Mouse (Mus musculus): ENCODE data around the gene Mip.
"Not testable (repeated sequence)": the region's sequence is repeated elsewhere in the genome, so short reads cannot be mapped to it uniquely, and the experiment has no call there.

Mip gene

DNA sequence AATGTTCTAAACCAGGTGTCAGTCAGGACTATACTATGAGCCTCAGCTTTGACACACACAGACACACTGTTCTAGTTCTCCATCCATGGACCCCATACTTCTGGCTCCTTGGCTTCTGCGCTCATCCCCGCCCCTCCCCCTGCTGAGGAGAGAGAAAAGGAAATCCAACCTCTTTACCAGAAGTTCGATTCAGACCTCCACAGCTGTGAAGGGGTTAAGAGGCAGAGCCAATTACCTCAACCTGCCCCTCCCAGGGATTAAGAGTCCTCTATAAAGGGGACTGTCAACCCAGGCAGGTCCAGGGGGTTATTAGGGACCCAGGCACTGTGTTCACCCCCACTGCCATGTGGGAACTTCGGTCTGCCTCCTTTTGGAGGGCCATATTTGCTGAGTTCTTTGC lies at the start of gene Mip:
Mip (plus strand) TSS at position 301 of the 400 bp plus-strand sequence.
- no peak for DNase-seq (ENCODE audit: low spot score in 2 of 2)

DNA sequence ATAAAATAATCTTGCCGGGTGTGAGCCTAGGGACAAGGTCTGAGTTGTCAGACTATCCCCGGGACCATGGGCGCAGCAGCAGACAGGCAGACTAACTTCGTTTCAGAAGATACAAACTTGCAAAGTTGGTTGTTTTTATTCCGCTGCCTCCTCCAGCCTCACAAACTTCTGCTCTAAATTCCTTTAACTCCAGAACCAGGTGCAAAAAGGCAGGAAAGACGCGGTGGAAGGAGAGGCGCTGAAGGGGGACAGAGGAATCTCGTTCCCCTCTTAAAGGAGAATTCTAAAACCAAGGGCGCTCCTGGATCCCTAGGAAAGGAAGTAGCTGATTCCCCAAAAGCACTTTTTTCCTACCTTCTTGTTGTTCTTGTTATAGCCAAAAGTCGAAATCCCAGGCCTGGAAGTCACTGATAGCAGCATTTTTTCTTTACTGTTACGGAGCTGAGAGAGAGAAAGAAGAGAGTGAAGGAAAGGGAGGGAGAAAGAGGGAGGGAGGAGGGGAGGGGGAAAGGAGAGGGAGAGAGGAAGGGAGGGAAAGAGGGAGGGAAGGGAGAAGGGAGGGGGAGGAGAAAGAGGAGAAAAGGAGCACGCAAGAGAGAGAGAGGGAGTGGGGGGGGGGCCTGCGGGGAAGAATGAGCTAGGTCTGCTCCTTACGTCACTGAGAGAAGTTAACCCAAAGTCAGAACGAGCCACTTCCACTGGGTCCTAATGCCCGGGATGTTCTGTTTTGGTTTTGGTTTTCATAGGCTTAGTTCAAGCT lies 49.5 kb upstream of the Mip start:
- peak; percentile 34 to 63 for DNase-seq (ENCODE audit: low spot score in 2 of 2)

DNA sequence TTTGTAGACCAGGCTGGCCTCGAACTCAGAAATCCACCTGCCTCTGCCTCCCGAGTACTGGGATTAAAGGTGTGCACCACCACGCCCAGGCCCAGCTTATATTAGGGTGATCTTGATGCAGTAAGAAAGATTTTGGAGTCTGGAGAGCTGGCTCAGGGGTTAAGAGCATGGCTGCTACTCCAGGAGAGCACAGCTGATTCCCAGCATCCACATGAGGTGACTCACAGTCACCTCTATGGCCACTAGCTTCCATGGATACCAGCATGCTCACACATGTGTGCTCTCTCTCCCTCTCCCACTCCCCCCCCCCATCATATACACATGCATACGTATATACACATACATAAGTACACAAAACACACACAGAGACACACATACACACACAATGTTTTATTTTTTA lies 48.3 kb upstream of the Mip start:
- DNase-seq (ENCODE audit: low spot score in 2 of 2): no peak

DNA sequence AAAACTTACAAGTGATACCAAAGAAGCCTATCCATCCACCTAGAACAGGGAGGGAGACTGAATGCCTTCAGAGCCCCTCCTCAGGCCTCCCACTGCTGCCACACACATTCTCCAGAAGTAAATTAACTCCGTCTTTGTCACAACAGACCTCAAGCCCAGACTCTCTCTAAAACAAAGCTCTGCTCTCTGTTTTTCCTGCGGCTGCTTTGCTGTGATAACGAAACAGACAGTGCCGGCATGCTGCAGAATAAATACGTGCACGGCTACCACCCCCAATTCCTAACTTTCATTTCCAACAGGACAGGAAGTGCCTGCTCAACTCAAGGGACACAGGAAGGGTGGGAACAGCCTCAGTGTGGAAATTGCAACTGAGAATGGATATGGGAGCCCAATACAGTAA lies 45.6 kb upstream of the Mip start, which contains the start of gene Rbms2:
Rbms2 (minus strand) TSS at position 309 of the 400 bp plus-strand sequence.
- DNase-seq (ENCODE audit: low spot score in 2 of 2): no peak

DNA sequence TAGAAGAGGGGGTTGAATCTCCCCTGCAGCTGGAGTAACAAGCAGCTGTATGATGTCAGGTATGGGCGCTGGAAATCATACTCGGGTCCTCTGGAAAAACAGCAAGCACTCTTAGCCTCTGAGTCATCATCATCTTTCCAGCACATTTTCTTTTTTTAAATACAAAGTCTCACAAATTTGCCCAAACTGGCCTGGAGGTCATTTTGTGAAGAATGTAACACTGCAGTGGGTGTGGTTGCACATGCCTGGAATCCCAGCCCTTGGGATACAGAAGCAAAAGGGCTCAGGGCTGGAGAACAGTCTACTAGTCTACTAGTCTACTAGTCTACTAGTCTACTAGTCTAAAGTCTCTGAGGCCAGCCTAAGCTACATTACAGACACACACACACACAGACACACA lies 41.3 kb upstream of the Mip start:
- no peak for DNase-seq (ENCODE audit: low spot score in 2 of 2)

DNA sequence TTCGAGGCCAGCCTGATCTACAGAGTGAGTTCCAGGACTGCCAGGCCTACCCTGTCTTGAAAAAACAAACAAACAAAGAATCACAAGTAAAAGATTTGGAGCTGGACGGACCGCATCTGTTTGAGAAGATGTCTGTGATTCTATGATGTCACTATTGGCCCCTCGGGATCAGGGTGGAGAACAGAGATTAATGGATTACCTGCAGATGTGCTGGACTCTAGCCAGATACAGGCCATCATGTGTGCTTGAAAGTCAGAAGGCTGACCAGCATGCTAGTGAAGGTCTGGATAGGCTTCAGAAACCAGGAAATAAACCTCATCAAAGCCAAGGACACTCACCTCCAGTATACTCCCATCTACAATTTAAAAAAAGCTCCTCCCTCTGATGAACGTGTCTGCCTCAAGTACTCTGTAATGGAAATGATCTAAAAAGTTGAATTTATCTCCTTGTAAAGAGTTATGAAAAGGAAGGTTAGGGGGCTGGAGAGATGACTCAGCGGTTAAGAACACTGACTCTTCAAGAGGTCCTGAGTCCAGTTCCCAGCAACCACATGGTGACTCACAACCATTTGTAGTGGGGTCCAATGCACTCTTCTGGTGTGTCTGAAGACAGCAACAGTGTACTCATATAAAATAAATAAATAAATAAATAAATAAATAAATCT lies 40.2 kb upstream of the Mip start:
- DNase-seq (ENCODE audit: low spot score in 2 of 2): no peak

DNA sequence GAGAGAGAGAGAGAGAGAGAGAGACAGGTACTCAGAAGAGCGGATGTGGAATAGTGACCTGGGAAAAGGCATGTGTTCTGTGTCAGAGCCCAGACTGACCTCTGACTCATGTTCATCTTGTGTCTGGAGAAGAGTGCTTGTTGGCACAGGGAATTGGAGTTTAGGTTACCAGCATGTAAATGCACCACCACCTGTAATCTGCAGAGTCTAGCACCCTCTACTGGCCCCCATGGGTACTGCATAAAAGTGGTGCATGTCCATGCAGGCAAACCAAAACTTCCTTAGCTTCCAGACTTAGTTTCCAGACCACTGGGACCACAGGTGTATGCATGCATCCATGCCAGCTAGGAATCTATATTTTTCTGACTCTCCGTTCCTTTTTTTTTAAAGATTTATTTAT lies 39.7 kb upstream of the Mip start:
- peak; percentile 85 to 90 for DNase-seq (ENCODE audit: low spot score in 2 of 2)

DNA sequence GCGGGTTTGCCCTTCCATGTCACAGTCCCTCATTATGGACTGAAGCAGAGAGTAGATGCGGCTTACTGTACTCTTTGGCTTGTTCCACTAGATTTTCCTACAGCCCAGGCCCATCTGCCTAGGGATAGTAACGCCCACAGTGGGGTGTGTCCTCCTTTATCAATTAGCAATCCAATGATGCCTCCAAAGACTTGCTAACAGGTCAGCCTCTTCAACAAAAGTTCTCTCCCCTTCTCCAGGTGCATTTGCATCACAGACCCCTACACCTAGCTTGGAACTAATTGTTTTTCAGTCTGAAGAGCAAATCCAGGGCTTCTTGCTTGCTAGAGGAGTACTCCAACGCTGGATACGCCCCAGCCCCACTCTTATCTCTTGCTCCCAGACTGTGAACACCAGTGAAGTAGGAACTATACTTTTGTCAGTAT lies 38.4 kb upstream of the Mip start:
- peak; percentile 48 to 66 for DNase-seq (ENCODE audit: low spot score in 2 of 2)

DNA sequence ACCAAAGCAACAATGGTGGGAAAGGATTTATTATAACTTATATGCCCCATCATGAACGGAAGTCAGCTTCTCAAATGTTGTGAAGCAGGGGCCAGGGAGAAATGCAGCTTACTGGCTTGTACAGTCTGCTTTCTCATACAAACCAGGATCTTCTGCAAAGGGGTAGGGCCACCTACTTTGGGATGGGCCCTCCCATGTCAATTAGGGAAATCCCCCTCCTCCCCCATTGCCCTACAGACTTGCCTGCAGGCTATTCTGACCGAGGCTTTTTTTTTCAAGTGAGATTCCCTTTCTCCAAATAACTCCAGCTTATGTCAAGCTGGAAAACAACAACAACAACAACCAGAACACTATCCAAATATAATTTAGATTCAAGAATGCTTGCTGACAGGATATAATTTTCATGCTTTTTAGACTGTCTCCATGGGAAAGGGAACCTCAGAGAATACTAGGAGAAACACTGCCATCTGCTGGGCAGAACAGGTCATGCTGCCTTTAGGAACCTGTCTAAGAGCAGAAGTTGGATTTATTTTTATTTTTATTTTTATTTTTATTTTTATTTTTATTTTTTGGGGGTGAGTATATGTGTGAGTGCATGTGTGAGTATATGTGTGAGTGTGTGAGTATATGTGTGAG lies 37.3 kb upstream of the Mip start:
- peak; percentile 72 to 87 for DNase-seq (ENCODE audit: low spot score in 2 of 2)

DNA sequence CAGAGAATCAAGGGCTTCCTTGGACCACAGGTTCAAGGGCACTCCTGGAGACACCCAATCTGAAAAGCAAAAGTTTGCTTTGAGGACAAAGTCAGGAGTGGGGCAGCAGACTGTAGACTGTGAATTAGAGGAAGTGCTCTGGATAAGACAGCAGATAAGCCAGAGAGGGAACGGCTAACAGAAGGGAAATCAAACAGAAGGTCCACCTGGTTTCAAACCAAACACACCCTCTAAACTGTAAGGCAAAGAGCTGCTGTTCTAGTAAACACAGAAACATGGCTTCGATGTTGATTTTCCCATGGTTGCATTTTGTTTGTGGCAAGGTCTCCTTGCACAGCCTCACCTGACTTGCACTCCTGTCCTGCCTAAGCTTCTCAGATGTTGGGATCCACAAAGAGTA lies 34.2 kb upstream of the Mip start:
- DNase-seq (ENCODE audit: low spot score in 2 of 2): no peak

DNA sequence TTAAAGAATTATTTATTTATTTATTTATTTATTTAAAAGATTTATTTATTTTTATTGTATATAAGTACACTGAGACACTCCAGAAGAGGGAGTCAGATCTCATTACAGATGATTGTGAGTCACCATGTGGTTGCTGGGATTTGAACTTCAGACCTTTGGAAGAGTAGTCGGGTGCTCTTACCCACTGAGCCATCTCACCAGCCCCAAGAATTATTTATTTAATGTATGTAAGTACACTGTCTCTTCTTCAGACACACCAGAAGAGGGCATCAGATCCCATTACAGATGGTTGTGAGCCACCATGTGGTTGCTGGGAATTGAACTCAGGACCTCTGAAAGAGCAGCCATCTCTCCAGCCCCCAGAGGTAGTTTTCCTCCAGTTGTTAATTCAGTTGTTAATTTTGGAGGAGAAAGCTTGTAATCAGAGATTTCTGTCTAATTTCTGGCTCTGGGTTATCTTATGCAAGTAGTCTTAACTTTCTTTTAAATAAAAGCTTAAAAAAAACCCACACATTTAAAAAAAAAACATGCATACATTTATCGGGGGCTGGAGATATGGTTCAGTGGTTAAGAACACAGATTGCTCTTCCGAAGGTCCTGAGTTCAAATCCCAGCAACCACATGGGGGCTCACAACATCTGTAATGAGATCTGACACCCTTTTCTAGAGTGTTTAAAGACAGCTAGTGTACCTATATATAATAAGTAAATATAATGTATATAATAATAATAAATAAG lies 33.4 kb upstream of the Mip start:
- DNase-seq (ENCODE audit: low spot score in 2 of 2): not testable (repeated sequence)

DNA sequence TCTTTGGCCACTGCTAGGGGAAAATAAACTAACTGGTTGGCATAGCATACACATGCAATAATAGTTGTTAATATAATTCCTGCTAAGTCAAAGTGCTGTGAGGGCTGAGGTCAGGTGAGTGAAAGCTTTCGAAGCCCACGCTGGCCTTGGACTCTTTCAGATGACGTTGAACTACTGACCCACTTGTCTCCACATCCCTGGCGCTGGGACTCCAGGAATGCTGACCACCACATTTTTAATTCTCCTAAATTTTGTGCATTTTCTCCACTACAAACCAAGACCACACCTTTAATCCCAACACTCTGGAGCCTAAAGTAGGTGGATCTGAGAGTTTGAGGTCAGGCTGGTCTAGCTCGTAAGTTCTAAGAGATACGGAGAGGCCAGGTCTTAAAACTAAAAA lies 32.5 kb upstream of the Mip start:
- DNase-seq (ENCODE audit: low spot score in 2 of 2): no peak

DNA sequence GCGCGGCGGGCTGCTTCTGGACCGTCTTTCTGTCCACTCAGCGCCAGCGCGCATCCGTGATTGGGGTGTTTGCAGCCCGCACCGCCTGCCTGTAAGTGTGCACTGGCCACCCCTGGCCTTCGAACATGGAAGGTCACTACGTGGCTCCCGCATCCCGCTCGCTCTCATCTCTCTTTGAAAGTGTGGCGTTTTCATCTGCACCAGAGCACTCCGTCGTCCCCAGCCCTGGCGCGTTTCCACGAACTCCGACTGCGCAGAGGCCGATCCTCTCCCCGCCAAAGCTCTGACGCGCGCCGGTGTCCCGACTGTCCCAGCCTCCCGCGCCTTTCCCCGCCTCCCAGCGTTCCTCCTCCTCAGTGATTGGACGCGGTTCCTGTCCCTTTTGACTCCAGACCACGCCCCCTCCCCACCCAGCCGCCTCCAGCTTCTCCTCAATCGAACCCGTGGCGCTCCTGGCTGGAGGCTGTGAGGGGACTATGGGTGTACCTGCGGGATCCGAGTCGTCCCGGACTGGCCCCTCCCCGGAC lies 31.6 kb upstream of the Mip start, which contains the start of gene Gls2:
Gls2 (plus strand) TSS at position 434 of the 527 bp plus-strand sequence.
- DNase-seq (ENCODE audit: low spot score in 2 of 2): peak; percentile 88 to 97

DNA sequence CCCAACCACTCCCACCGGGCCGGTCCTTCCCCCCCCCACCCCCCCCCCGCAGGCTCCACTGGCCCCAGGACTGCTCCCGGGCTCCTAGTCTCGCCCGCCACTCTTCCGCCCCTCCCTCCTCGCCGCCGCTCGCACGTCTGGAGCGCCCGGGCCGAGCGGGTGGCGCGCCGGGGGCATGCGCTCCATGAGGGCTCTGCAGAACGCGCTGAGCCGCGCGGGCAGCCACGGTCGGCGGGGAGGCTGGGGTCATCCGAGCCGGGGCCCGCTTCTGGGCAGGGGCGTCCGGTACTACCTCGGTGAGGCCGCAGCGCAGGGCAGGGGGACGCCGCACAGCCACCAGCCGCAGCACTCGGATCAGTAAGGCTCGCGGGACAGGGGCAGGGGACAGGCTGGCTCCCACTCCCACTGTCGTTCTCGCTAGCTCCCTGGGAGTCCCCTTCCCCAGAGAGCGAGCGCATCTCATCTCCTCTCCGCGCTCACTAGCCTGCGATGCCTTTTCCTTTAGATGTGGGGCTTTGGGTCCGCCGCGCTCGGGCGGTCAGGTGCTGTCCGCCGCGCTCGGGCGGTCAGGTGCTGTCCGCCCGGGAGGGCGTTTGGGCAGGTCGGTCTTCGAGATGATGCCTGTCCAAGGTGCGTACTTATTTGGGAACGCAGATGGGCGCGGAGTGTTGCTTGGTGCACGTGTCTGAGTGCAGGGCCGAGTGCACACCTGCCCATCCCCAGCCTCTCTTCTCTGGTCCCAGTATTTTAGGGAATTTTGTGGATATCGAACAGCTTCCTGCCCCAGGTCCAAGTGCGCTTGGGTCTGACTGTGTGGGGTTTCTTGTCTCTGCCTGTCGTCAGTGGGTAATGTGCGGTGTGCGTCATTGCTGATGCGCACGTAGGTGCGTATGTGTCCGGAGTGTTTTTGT lies 30.8 kb upstream of the Mip start:
- no peak for DNase-seq (ENCODE audit: low spot score in 2 of 2)

DNA sequence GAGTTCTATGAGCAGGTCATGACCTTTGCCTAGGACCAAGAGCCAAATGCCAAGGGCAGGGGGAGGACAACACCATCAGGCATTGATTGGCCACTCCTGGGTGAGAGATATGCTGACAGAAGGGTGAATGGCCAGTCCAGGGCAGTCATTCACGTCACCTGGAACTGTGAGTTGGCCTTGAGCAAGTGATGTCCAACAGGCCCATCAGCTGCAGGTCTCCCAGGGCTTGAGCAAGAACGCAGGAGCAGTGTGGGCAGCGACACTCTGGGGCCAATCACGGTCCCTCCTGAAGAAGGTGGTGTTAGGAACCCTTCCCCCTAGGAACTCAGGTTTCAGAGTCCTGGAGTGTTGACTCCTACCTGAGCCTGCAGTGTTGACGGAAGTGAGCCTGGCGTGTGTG lies 23.8 kb upstream of the Mip start:
- DNase-seq (ENCODE audit: low spot score in 2 of 2): no peak

DNA sequence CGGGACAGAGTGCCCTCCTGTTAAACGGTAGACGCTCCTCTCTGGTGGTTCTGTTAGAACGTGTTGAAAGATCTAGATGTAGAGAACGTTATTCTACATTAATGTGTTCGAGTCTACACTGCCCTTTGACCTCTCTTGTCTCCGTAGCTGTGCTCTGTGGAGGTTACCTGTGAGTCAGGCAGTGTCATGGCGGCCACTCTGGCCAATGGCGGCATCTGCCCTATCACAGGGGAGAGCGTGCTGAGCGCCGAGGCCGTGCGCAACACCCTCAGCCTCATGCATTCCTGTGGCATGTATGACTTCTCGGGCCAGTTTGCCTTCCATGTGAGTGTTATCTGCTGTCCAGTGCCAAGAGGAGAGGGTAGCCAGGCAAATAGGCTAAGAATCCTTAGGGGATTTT lies 20.7 kb upstream of the Mip start:
- no peak for DNase-seq (ENCODE audit: low spot score in 2 of 2)

DNA sequence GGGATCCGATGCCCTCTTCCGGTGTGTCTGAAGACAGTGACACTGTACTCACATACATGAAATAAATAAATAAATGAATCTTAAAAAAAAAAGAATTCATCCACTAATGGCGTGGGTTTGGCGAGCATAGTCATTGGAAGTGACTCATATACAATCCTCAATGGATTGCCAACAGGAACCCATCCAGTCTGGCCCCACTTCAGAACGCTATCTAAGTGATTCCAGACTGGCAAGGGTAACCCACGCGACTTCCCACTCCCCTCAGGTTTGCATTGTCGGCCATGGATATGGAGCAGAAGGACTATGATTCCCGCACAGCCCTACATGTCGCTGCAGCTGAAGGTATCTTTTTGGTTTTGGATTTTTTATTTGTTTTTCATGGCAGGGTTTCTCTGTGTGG lies 17.3 kb upstream of the Mip start:
- no peak for DNase-seq (ENCODE audit: low spot score in 2 of 2)

DNA sequence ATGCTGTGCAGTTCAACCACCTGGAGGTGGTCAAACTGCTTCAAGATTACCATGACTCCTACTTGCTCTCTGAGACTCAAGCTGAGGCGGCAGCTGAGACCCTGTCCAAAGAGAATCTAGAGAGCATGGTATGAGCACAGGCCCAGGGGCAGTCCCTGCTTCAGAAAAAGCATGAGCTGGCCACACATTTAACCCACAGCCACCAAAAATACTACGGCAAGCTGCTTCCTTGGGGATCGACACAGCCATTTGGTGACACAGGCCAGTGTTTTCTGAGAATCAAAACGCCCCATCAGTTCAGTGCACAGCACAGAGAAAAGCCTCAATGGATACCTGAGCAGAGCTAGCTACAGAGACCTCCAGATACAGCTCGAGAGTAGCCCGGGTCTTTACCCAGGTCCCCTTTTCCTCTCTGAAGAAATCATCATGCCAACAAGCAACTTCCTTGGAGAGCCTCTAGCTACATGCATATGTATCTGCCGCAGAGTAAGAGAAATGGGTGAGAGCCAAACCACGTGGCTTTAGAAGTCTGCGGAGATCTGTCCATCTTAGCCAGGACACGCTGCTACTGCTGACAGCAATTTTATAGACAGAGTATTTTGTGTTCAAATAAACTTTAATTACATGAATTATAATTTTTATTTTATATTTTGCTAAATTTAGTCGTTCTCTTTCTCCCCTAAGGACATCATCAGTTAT lies 16.2 kb upstream of the Mip start:
- no peak for DNase-seq (ENCODE audit: low spot score in 2 of 2)

DNA sequence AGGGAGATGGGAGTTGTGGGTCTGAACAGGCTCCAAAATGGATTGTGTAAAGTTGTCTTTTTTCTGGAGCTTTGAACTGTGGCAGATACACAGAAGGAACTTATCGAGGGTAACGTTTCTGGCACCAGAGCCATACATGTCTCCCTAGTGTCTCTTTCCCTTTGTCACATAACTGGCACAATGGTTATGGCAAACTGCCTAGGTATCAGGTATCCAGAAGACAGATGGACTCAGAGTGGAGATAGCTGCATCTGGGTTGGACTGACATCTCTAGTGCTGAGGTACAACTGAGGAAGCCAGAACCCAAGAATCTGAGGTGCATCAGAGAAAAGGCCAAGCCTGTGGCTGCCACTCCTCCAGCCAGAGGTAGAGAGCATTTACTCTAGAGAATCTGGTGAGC lies 15.5 kb upstream of the Mip start:
- DNase-seq (ENCODE audit: low spot score in 2 of 2): no peak

DNA sequence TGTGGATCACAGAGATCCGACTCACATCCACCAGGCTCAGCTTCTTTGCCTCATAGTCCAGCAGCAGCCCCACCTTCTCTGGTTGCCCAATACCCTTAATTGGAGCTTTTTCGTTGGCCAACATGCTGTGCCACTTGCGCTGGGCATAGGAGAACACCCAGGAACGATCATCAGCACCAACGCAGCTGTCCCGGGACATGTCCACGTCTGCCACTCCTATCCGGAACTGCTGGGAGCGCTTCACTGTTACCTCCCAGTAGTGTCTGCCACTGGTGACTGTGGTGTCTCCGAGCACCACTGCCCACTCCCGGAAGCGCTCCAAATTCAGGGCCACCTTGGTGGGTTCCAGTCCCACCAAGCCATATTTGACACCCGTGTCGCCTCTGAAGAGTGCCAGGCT lies 14.7 kb upstream of the Mip start:
- peak; percentile 27 to 40 for DNase-seq (ENCODE audit: low spot score in 2 of 2)

Measured in spleen, postnatal 10 days (tissue).